Mouse (Mus musculus) CH12.LX (cell line): ENCODE results near the gene Krt28. TPM values are rescaled to one million over a fixed set of nuclear protein-coding genes. Genes with fewer than 3 reads are reported as not detected.

Source experiments
- DNase-seq: peaks from one replicate; pipeline ENCODE4 v3.0.0-alpha.2; 2013; ENCODE audit errors: extremely low read depth
- H3K27ac ChIP-seq: 2 replicates; pipeline ENCODE4 v1.5.1; 2012; ENCODE audit warnings: low read depth, mild to moderate bottlenecking, control low read depth, moderate library complexity; ENCODE audit not compliant: insufficient read depth
- H3K27me3 ChIP-seq: replicated peaks from 2 replicates; pipeline ENCODE3; 2012; ENCODE audit warnings: inconsistent platforms
- H3K36me3 ChIP-seq, 2 experiments: replicated peaks in 1 of 2; 2 replicates each; pipeline versions ENCODE3 to v1.6.1; 2012; ENCODE audit warnings: inconsistent platforms in 1 of 2, low read length in 1 of 2, mild to moderate bottlenecking in 1 of 2, mixed read lengths in 1 of 2, moderate library complexity in 1 of 2; ENCODE audit not compliant: control insufficient read depth in 1 of 2, insufficient read depth in 1 of 2
- H3K4me1 ChIP-seq, 2 experiments: 2 replicates each; pipeline ENCODE4 v1.6.1; 2012; ENCODE audit warnings: inconsistent platforms in 1 of 2, moderate library complexity in 1 of 2; ENCODE audit not compliant: insufficient read depth in 2 of 2, control insufficient read depth in 1 of 2
- H3K4me2 ChIP-seq: 2 replicates; pipeline ENCODE4 v1.6.1; 2012; ENCODE audit warnings: low read depth, mild to moderate bottlenecking, control low read depth; ENCODE audit not compliant: poor library complexity, insufficient read depth, severe bottlenecking
- H3K4me3 ChIP-seq, 3 experiments: fragments of 150-350 bp in 1 of 3; sonication (generic) in 1 of 3; replicated peaks in 1 of 3; 2 replicates each; pipeline versions ENCODE3 to v1.5.1; 2011 to 2012; ENCODE audit warnings: low read depth in 2 of 3, low read length in 2 of 3, mild to moderate bottlenecking in 2 of 3, moderate library complexity in 2 of 3, control low read depth in 1 of 3, improper control_type of control experiment in 1 of 3, inconsistent platforms in 1 of 3, mixed read lengths in 1 of 3; ENCODE audit not compliant: poor library complexity in 1 of 3
- H3K79me2 ChIP-seq: replicated peaks from 2 replicates; pipeline ENCODE4 v1.6.1; 2012; ENCODE audit warnings: mild to moderate bottlenecking, moderate library complexity; ENCODE audit not compliant: control insufficient read depth, poor library complexity, insufficient read depth, severe bottlenecking; ENCODE audit errors: extremely low read depth
- H3K9ac ChIP-seq: 2 replicates; pipeline ENCODE4 v1.6.1; 2012; ENCODE audit warnings: low read depth, mild to moderate bottlenecking, control low read depth, moderate library complexity; ENCODE audit not compliant: insufficient read depth
- H3K9me3 ChIP-seq: replicated peaks from 2 replicates; pipeline ENCODE3; 2012; ENCODE audit warnings: low read length, inconsistent platforms, mixed read lengths
- BHLHE40 ChIP-seq: IDR thresholded peaks from 2 replicates; pipeline ENCODE4 v1.6.1; 2011; ENCODE audit warnings: mild to moderate bottlenecking, low read depth, low read length, improper control_type of control experiment
- CHD1 ChIP-seq: IDR thresholded peaks from 2 replicates; pipeline ENCODE4 v1.6.1; 2012; ENCODE audit warnings: low read depth, low read length, improper control_type of control experiment, inconsistent platforms
- CTCF ChIP-seq, 2 experiments: IDR thresholded peaks in 1 of 2; conservative IDR thresholded peaks in 1 of 2; 2 replicates each; pipeline ENCODE4 v1.5.1; 2011 to 2012; ENCODE audit warnings: low read depth in 2 of 2, low read length in 2 of 2, improper control_type of control experiment in 1 of 2, inconsistent platforms in 1 of 2, mild to moderate bottlenecking in 1 of 2, moderate library complexity in 1 of 2
- ELF1 ChIP-seq: IDR thresholded peaks from 2 replicates; pipeline ENCODE4 v1.6.1; 2014; ENCODE audit warnings: low read depth, mild to moderate bottlenecking, inconsistent platforms, low read length, improper control_type of control experiment
- ETS1 ChIP-seq: conservative IDR thresholded peaks from 2 replicates; pipeline ENCODE4 v1.6.1; 2012; ENCODE audit warnings: low read depth, mild to moderate bottlenecking, inconsistent platforms, low read length, improper control_type of control experiment, moderate library complexity
- GABPA ChIP-seq: IDR thresholded peaks from 2 replicates; pipeline ENCODE4 v1.6.1; 2012; ENCODE audit warnings: low read depth, low read length, improper control_type of control experiment, inconsistent platforms; ENCODE audit not compliant: insufficient replicate concordance
- HCFC1 ChIP-seq: IDR thresholded peaks from 2 replicates; pipeline ENCODE4 v1.6.1; 2012; ENCODE audit warnings: low read depth, mild to moderate bottlenecking, inconsistent platforms, low read length, improper control_type of control experiment
- IRF4 ChIP-seq: IDR thresholded peaks from 2 replicates; pipeline ENCODE4 v1.6.1; 2014; ENCODE audit warnings: low read depth, mild to moderate bottlenecking, inconsistent platforms, low read length, improper control_type of control experiment
- KAT2A ChIP-seq: IDR thresholded peaks from 2 replicates; pipeline ENCODE4 v1.6.1; 2012; ENCODE audit warnings: low read length, improper control_type of control experiment, inconsistent platforms; ENCODE audit not compliant: insufficient replicate concordance
- POLR2AphosphoS2 ChIP-seq: IDR thresholded peaks from 2 replicates; pipeline ENCODE4 v1.6.1; 2011; ENCODE audit warnings: low read depth, low read length, improper control_type of control experiment
- RAD21 ChIP-seq: IDR thresholded peaks from 2 replicates; pipeline ENCODE4 v1.6.1; 2011; ENCODE audit warnings: low read depth, mild to moderate bottlenecking, low read length, improper control_type of control experiment, moderate library complexity
- SIN3A ChIP-seq: IDR thresholded peaks from 2 replicates; pipeline ENCODE4 v1.6.1; 2012; ENCODE audit warnings: low read length, improper control_type of control experiment, inconsistent platforms
- USF2 ChIP-seq: conservative IDR thresholded peaks from 2 replicates; pipeline ENCODE4 v1.6.1; 2011; ENCODE audit warnings: low read depth, low read length, improper control_type of control experiment
- dilution Hi-C: fragments of 300-500 bp; cut with MboI; formaldehyde crosslinking; loops from 2 replicates; pipeline ENCODE4 v1.14.3; 2020; ENCODE audit warnings: low sequenced_read_pairs; ENCODE audit not compliant: extremely low pct_unique_long_range_greater_than_20kb, extremely low pct_ligation_motif_present
- in situ Hi-C: fragments of 300-500 bp; cut with MboI; formaldehyde crosslinking; loops from 3 replicates; pipeline ENCODE4 v1.14.3; 2019; ENCODE audit warnings: low sequenced_read_pairs, low pct_ligation_motif_present, low pct_unique_long_range_greater_than_20kb, mixed read lengths
- polyA plus RNA-seq: library from polyadenylated mRNA; unstranded; fragments of >175 nt; gene quantifications from 2 replicates; pipeline ENCODE4 v1.2.1, GENCODE M21; 2012; ENCODE audit warnings: low read depth; ENCODE audit not compliant: insufficient read length
- total RNA-seq, 2 experiments: library from RNA; depleted of rRNA; stranded (reverse); fragments of 300-350 nt in 1 of 2; fragments of >200 nt in 1 of 2; gene quantifications; 2 replicates each; pipeline ENCODE4 v1.2.3; 2012 to 2014

Gene Krt28
- total and polyA plus RNA-seq, 3 experiments = 0.13 to 0.14 TPM; not detected in 1

- peaks cover 0 to 3% of the 10 kb centered on the region in 2 experiments; a peak in 2 of 4 replicates for H3K4me1 ChIP-seq
- peaks cover 2% of the 10 kb centered on the region for H3K9me3 ChIP-seq
- H3K27me3 ChIP-seq = peaks cover 86% of the 10 kb centered on the region
- H3K4me2 ChIP-seq = no peak within 1 kb of the TSS
- no peak within 1 kb of the TSS for H3K27ac ChIP-seq
- in situ Hi-C loops (loop anchor here (5.0 kb wide), 1 partner anchor 34 kb away; no protein-coding TSS in a partner anchor), dilution Hi-C loops (no loop called here)
- no peaks in the 10 kb centered on the region for H3K36me3 ChIP-seq
- H3K79me2 ChIP-seq = no peaks in the 10 kb centered on the region
- no peak within 1 kb of the TSS for H3K4me3 ChIP-seq
- no peak for DNase-seq
- H3K9ac ChIP-seq = no peak within 1 kb of the TSS
- no peak for TF ChIP-seq KAT2A
- TF ChIP-seq IRF4 = no peak
- no peak for TF ChIP-seq GABPA
- no peak for TF ChIP-seq CHD1
- no peak for TF ChIP-seq USF2
- TF ChIP-seq CTCF (conservative IDR thresholded peaks at IDR 0.05 in 1 of 2, IDR thresholded peaks at IDR 0.05 in 1 of 2; ENCODE audit: low read depth in 2 of 2, low read length in 2 of 2) = no peak
- no peak for TF ChIP-seq SIN3A
- no peak for TF ChIP-seq ETS1
- TF ChIP-seq RAD21 = no peak
- no peak for TF ChIP-seq POLR2AphosphoS2
- TF ChIP-seq, all 38 proteins: peak for 0
These were observed 23.7 kb downstream of the Krt28 start, which contains the start of gene Krt27 for GRCm38 (mm10) chr11:99351004-99351403. Krt27 (minus strand) TSS chr11:99351104.

DNA sequence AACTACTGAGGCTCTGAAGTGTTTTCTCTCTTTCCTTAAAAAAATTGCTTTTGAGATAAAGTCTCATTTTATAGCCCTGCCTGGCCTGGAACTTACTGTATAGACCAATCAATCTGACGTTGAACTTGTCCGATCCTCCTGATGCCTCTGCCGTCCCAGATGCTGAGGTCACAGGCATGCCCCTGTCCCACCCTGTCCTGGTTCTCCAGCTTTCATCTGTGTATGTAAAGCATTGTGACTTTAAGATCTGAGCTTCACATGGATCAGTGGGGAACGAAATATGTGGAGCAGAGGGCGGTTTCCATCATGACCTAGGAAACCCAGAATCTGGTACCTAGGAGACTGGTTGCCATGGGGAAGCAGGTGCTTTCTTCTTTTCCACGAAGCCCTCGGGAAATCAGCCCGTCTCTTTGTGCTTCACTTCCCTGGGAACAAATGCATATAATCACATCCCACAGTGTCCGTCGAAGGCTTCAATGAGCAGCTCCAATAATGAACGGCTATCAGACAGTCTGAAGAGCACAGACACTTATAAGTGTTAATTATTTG, 35.3 kb downstream of the Krt28 start:
- H3K4me2 ChIP-seq = no peak overlapping the region
- TF ChIP-seq CTCF (conservative IDR thresholded peaks at IDR 0.05 in 1 of 2, IDR thresholded peaks at IDR 0.05 in 1 of 2; ENCODE audit: low read depth in 2 of 2, low read length in 2 of 2) (no peak), ELF1 (no peak)
- TF ChIP-seq, all 38 proteins: peak for 0
- in situ Hi-C loops = no loop called here
- Histone ChIP-seq H3K4me1 (no peaks in the 10 kb centered on the region), H3K27ac (no peak overlapping the region), H3K36me3 (no peaks in the 10 kb centered on the region), H3K4me3 (no peak overlapping the region), H3K9ac (no peak overlapping the region), H3K9me3 (no peaks in the 10 kb centered on the region), H3K27me3 (peaks cover 75% of the 10 kb centered on the region), H3K79me2 (no peaks in the 10 kb centered on the region)
- DNase-seq = no peak
- dilution Hi-C loops = no loop called here

- in situ Hi-C loops (no loop called here), dilution Hi-C loops (no loop called here)
- TF ChIP-seq BHLHE40 (no peak), HCFC1 (no peak)
- Histone ChIP-seq H3K27ac (no peak within 1 kb of the TSS), H3K4me2 (no peak within 1 kb of the TSS), H3K4me1 (no peaks in the 10 kb centered on the region), H3K9me3 (no peaks in the 10 kb centered on the region), H3K27me3 (peaks cover 70% of the 10 kb centered on the region), H3K79me2 (no peaks in the 10 kb centered on the region), H3K36me3 (no peaks in the 10 kb centered on the region), H3K9ac (no peak within 1 kb of the TSS), H3K4me3 (no peak within 1 kb of the TSS)
- no peak for DNase-seq
These were observed 36.8 kb downstream of the Krt28 start, which contains the start of gene Krt26 for GRCm38 (mm10) chr11:99337866-99338265. Krt26 (minus strand) TSS chr11:99337966.
